In the genomic region with DNA sequence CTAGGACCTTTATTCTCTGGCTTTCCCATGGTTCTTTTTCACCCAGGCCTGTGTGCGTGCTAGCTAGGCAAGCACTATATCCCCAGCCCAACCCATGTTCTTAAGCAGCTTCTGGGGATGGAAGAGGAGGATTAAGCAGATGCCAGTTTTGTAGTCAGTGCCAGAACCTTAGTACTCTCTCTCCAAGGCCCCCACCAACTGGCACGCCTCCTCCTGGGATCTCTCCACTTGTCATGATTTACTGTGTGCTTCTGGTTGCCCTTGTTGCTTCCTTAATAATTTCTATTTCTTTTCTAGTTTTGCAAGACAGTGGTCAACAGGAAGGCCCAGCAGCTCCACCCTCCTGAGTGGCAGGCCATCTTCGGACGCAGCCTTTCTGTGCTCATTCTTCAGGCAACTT, we compare ENCODE assay signal across 13 mouse cellular contexts. TPM values are rescaled to one million over a fixed set of nuclear protein-coding genes. Genes with fewer than 3 reads are reported as not detected.
A peak's percentile ranks its signal among the peaks of the same experiment; 100 is the strongest.
DNase-seq lines count a peak whose midpoint lies in the region; ATAC-seq and TF ChIP-seq lines count a peak whose summit lies in the region.
"Had no signal": no experiment of that assay in that cellular context is flagged by ENCODE, and none has a peak within 500 bp of the region (broad histone marks: within the 10 kb centered on the region; RNA-seq: fewer than 3 reads in every experiment).

No protein-coding gene starts in this region.

- H3K4me1 ChIP-seq in forebrain, embryonic 13.5 days, result peaks cover 8% of the 10 kb centered on the region
- peaks cover 5% of the 10 kb centered on the region; the same call in 1 of the 2 replicates for H3K4me1 ChIP-seq in forebrain, postnatal 0 days (ENCODE audit: insufficient read depth)
- peaks cover 44% of the 10 kb centered on the region for H3K4me1 ChIP-seq in heart, postnatal 0 days (ENCODE audit: control insufficient read depth, insufficient read depth)
- no peaks in the 10 kb centered on the region for H3K4me1 ChIP-seq in midbrain, postnatal 0 days (ENCODE audit: insufficient read depth, low read length)

- 90% methylated on average over 4 of the region's 4 CpGs for WGBS in forebrain, embryonic 13.5 days
- 85% methylated on average over 4 of the region's 4 CpGs for whole genome bisulfite sequencing in forebrain, postnatal 0 days
- 87% methylated on average over 4 of the region's 4 CpGs for WGBS in heart, postnatal 0 days
- 89% methylated on average over 4 of the region's 4 CpGs for WGBS in midbrain, postnatal 0 days

- TF ChIP-seq EP300 in heart, postnatal 0 days (IDR thresholded peaks at IDR 0.05; ENCODE audit: low read depth), result no peak

- no peak for TF ChIP-seq CTCF in forebrain, postnatal 0 days (IDR thresholded peaks at IDR 0.05; ENCODE audit: low read depth)
- TF ChIP-seq CTCF in heart, postnatal 0 days (IDR thresholded peaks at IDR 0.05; ENCODE audit: low read depth), result no peak
- TF ChIP-seq CTCF in midbrain, postnatal 0 days (IDR thresholded peaks at IDR 0.05), result no peak

- no peaks in the 10 kb centered on the region for H3K9me3 ChIP-seq in forebrain, embryonic 13.5 days (replicated peaks)
- no peaks in the 10 kb centered on the region for H3K9me3 ChIP-seq in forebrain, postnatal 0 days (ENCODE audit: low read length)
- no peaks in the 10 kb centered on the region for H3K9me3 ChIP-seq in heart, postnatal 0 days (replicated peaks; ENCODE audit: control insufficient read depth, low read length)
- no peaks in the 10 kb centered on the region for H3K9me3 ChIP-seq in midbrain, postnatal 0 days (ENCODE audit: low read length)
- H3K9me3 ChIP-seq: G1E; limb, embryonic 12.5 days had no signal

- H3K4me2 ChIP-seq in forebrain, embryonic 13.5 days, result no peak overlapping the region
- no peak overlapping the region for H3K4me2 ChIP-seq in forebrain, postnatal 0 days (ENCODE audit: low read depth)
- H3K4me2 ChIP-seq in heart, postnatal 0 days (ENCODE audit: low read depth, low read length), result no peak overlapping the region
- H3K4me2 ChIP-seq in midbrain, postnatal 0 days (ENCODE audit: low read depth, low read length, poor library complexity, severe bottlenecking), result no peak overlapping the region
- H3K4me2 ChIP-seq: limb, embryonic 12.5 days had no signal

- peaks cover 68% of the 10 kb centered on the region for H3K36me3 ChIP-seq in forebrain, embryonic 13.5 days (ENCODE audit: poor library complexity, severe bottlenecking)
- H3K36me3 ChIP-seq in forebrain, postnatal 0 days (ENCODE audit: insufficient read depth), result peaks cover 70% of the 10 kb centered on the region
- peaks cover 44% of the 10 kb centered on the region for H3K36me3 ChIP-seq in heart, postnatal 0 days (replicated peaks; ENCODE audit: control insufficient read depth, insufficient read depth, low read length)
- peaks cover 42% of the 10 kb centered on the region for H3K36me3 ChIP-seq in midbrain, postnatal 0 days (ENCODE audit: insufficient read depth, low read length)

- intact Hi-C loops in heart, postnatal 36 days (cut with DNase I), result loop anchor here (5.0 kb wide), 1 partner anchor 34 kb away; no protein-coding TSS in a partner anchor

- H3K9ac ChIP-seq in forebrain, embryonic 13.5 days, result 0 out of 2 replicates have a peak overlapping the region, but pooled peaks have one; percentile 5
- H3K9ac ChIP-seq in forebrain, postnatal 0 days, result no peak overlapping the region
- no peak overlapping the region for H3K9ac ChIP-seq in heart, postnatal 0 days (replicated peaks; ENCODE audit: low read depth, low read length)
- H3K9ac ChIP-seq in midbrain, postnatal 0 days (replicated peaks; ENCODE audit: low read length, poor library complexity, severe bottlenecking), result no peak overlapping the region
- H3K9ac ChIP-seq: limb, embryonic 12.5 days had no signal

- H3K27me3 ChIP-seq in forebrain, embryonic 13.5 days, result no peaks in the 10 kb centered on the region
- no peaks in the 10 kb centered on the region for H3K27me3 ChIP-seq in forebrain, postnatal 0 days (ENCODE audit: insufficient read depth, low read length)
- H3K27me3 ChIP-seq in heart, postnatal 0 days (ENCODE audit: control insufficient read depth, insufficient read depth, low read length), result no peaks in the 10 kb centered on the region
- no peaks in the 10 kb centered on the region for H3K27me3 ChIP-seq in midbrain, postnatal 0 days (ENCODE audit: insufficient read depth, low read length)
- H3K27me3 ChIP-seq: limb, embryonic 12.5 days had no signal

- no peak overlapping the region for H3K4me3 ChIP-seq in forebrain, embryonic 13.5 days
- no peak overlapping the region for H3K4me3 ChIP-seq in forebrain, postnatal 0 days (ENCODE audit: low read depth, low read length)
- no peak overlapping the region for H3K4me3 ChIP-seq in heart, postnatal 0 days (ENCODE audit: low read depth, low read length)
- H3K4me3 ChIP-seq in midbrain, postnatal 0 days (ENCODE audit: low read depth, low read length), result no peak overlapping the region
- H3K4me3 ChIP-seq: limb, embryonic 12.5 days had no signal

- 0 out of 2 replicates have a peak overlapping the region, but pooled peaks have one; percentile 31 for H3K27ac ChIP-seq in forebrain, embryonic 13.5 days
- H3K27ac ChIP-seq in forebrain, postnatal 0 days (ENCODE audit: low read depth, low read length), result no peak overlapping the region
- H3K27ac ChIP-seq in heart, postnatal 0 days (ENCODE audit: low read depth), result peak overlapping the region; percentile 98; the same call in 1 of the 2 replicates
- no peak overlapping the region for H3K27ac ChIP-seq in midbrain, postnatal 0 days (ENCODE audit: low read depth, low read length)
- H3K27ac ChIP-seq: limb, embryonic 12.5 days had no signal

- no peak for DNase-seq in forebrain, postnatal 0 days
- DNase-seq in heart, postnatal 0 days (ENCODE audit: low spot score), result no peak
- no peak for DNase-seq in heart, postnatal 36 days
- DNase-seq in adrenal gland, postnatal 36 days, result peak; percentile 65 to 68
- DNase-seq in kidney, postnatal 10 days, result peak; percentile 26
- no peak for DNase-seq in lung, postnatal 25 days (ENCODE audit: low spot score)
- no peak for DNase-seq in midbrain, postnatal 0 days (ENCODE audit: low spot score)
- DNase-seq: lung, postnatal 4 days; right cerebral cortex, postnatal 14 days had no signal

- ATAC-seq in forebrain, embryonic 13.5 days, result no peak
- no peak for ATAC-seq in forebrain, postnatal 0 days
- ATAC-seq in heart, postnatal 0 days (ENCODE audit: insufficient read depth, low read depth), result no peak
- ATAC-seq in midbrain, postnatal 0 days (ENCODE audit: low FRiP score), result no peak
- ATAC-seq: hindbrain, embryonic 16.5 days had no signal

RNA-seq across cellular contexts. Expression of a gene that starts 5.0 kb away (rescaled TPM):
- 32.7 and 33.8 TPM in 2 replicates for polyA plus RNA-seq in forebrain, embryonic 13.5 days (2015; fragmentation: Nextera tagmentation; extraction: Ambion mirVana)
- total RNA-seq in forebrain, postnatal 0 days (2014; rRNA removed), result 52.4 and 57.4 TPM in 2 replicates
- 50.2 and 50.7 TPM in 2 replicates for polyA plus RNA-seq in forebrain, postnatal 0 days (2015; fragmentation: Nextera tagmentation; extraction: Ambion mirVana)
- 55.9 and 64.6 TPM in 2 replicates for total RNA-seq in heart, postnatal 0 days (2014; rRNA removed; ENCODE audit: low replicate concordance)
- polyA plus RNA-seq in heart, postnatal 0 days (2015; fragmentation: Nextera tagmentation; extraction: Ambion mirVana), result 28.7 and 29.2 TPM in 2 replicates
- 10 to 100 TPM; 32.7 to 33.5 TPM for total RNA-seq in heart, postnatal 36 days (2021)
- 10 to 100 TPM; 27.9 to 48.1 TPM for total RNA-seq in adrenal gland, postnatal 36 days (2021)
- total RNA-seq in midbrain, postnatal 0 days (2014; rRNA removed), result 50.0 and 50.2 TPM in 2 replicates
- polyA plus RNA-seq in midbrain, postnatal 0 days (2015; fragmentation: Nextera tagmentation; extraction: Ambion mirVana), result 43.7 and 49.9 TPM in 2 replicates

RNA-seq across cellular contexts. Expression of a gene that starts 24.5 kb away (rescaled TPM):
- polyA plus RNA-seq in forebrain, embryonic 13.5 days (2015; fragmentation: Nextera tagmentation; extraction: Ambion mirVana), result 6.1 and 6.9 TPM in 2 replicates
- 17.5 and 21.0 TPM in 2 replicates for total RNA-seq in forebrain, postnatal 0 days (2014; rRNA removed)
- 6.5 and 8.2 TPM in 2 replicates for polyA plus RNA-seq in forebrain, postnatal 0 days (2015; fragmentation: Nextera tagmentation; extraction: Ambion mirVana)
- total RNA-seq in heart, postnatal 0 days (2014; rRNA removed; ENCODE audit: low replicate concordance), result 127 and 143 TPM in 2 replicates
- polyA plus RNA-seq in heart, postnatal 0 days (2015; fragmentation: Nextera tagmentation; extraction: Ambion mirVana), result 40.4 and 45.2 TPM in 2 replicates
- total RNA-seq in heart, postnatal 36 days (2021), result 100 to 1,000 TPM; 110 to 122 TPM
- total RNA-seq in adrenal gland, postnatal 36 days (2021), result 100 to 1,000 TPM; 155 to 158 TPM
- total RNA-seq in midbrain, postnatal 0 days (2014; rRNA removed), result 19.3 and 22.8 TPM in 2 replicates
- polyA plus RNA-seq in midbrain, postnatal 0 days (2015; fragmentation: Nextera tagmentation; extraction: Ambion mirVana), result 7.7 and 7.8 TPM in 2 replicates

RNA-seq across cellular contexts. Expression of a gene that starts 37.9 kb away (rescaled TPM):
- 70.0 and 70.8 TPM in 2 replicates for polyA plus RNA-seq in forebrain, embryonic 13.5 days (2015; fragmentation: Nextera tagmentation; extraction: Ambion mirVana)
- 83.0 and 95.7 TPM in 2 replicates for total RNA-seq in forebrain, postnatal 0 days (2014; rRNA removed)
- polyA plus RNA-seq in forebrain, postnatal 0 days (2015; fragmentation: Nextera tagmentation; extraction: Ambion mirVana), result 85.8 and 101 TPM in 2 replicates
- total RNA-seq in heart, postnatal 0 days (2014; rRNA removed; ENCODE audit: low replicate concordance), result 58.4 and 59.6 TPM in 2 replicates
- polyA plus RNA-seq in heart, postnatal 0 days (2015; fragmentation: Nextera tagmentation; extraction: Ambion mirVana), result 74.0 and 76.8 TPM in 2 replicates
- 100 to 1,000 TPM; 103 to 112 TPM for total RNA-seq in heart, postnatal 36 days (2021)
- total RNA-seq in adrenal gland, postnatal 36 days (2021), result 100 to 1,000 TPM; 169 to 177 TPM
- total RNA-seq in midbrain, postnatal 0 days (2014; rRNA removed), result 105 and 108 TPM in 2 replicates
- 91.7 and 106 TPM in 2 replicates for polyA plus RNA-seq in midbrain, postnatal 0 days (2015; fragmentation: Nextera tagmentation; extraction: Ambion mirVana)

RNA-seq across cellular contexts. Expression of a gene that starts 53.2 kb away (rescaled TPM):
- polyA plus RNA-seq in forebrain, embryonic 13.5 days (2015; fragmentation: Nextera tagmentation; extraction: Ambion mirVana), result 124 and 133 TPM in 2 replicates
- 88.7 and 89.8 TPM in 2 replicates for total RNA-seq in forebrain, postnatal 0 days (2014; rRNA removed)
- polyA plus RNA-seq in forebrain, postnatal 0 days (2015; fragmentation: Nextera tagmentation; extraction: Ambion mirVana), result 90.9 and 93.4 TPM in 2 replicates
- 57.0 and 74.0 TPM in 2 replicates for total RNA-seq in heart, postnatal 0 days (2014; rRNA removed; ENCODE audit: low replicate concordance)
- 70.8 and 88.4 TPM in 2 replicates for polyA plus RNA-seq in heart, postnatal 0 days (2015; fragmentation: Nextera tagmentation; extraction: Ambion mirVana)
- 10 to 100 TPM; 78.4 to 84.2 TPM for total RNA-seq in heart, postnatal 36 days (2021)
- 100 to 1,000 TPM; 119 TPM for total RNA-seq in adrenal gland, postnatal 36 days (2021)
- 79.5 and 90.1 TPM in 2 replicates for total RNA-seq in midbrain, postnatal 0 days (2014; rRNA removed)
- polyA plus RNA-seq in midbrain, postnatal 0 days (2015; fragmentation: Nextera tagmentation; extraction: Ambion mirVana), result 71.6 and 75.0 TPM in 2 replicates

Comparison
In these comparisons a context has a peak if more than half of its experiments do, and no peak if none do; other contexts are left out.
1. H3K27ac ChIP-seq: peak in forebrain, embryonic 13.5 days (single experiment) and heart, postnatal 0 days (single experiment); none in forebrain, postnatal 0 days (single experiment) and midbrain, postnatal 0 days (single experiment).
2. DNase-seq: peak in adrenal gland, postnatal 36 days (2 of 2) and kidney, postnatal 10 days (single experiment); none in forebrain, postnatal 0 days (single experiment), heart, postnatal 0 days (single experiment), heart, postnatal 36 days (0 of 2), lung, postnatal 25 days (single experiment) and midbrain, postnatal 0 days (single experiment).